Mouse (Mus musculus) MEL (cell line): ENCODE measurements around the gene Sh3yl1. TPM values are rescaled to one million over a fixed set of nuclear protein-coding genes. Genes with fewer than 3 reads are reported as not detected.

ENCODE experiments used
- DNase-seq: peaks from one replicate; pipeline ENCODE4 v3.0.0; 2011; ENCODE audit warnings: low read depth, low spot score
- H3K27ac ChIP-seq: 2 replicates; pipeline ENCODE4 v1.5.1; 2012; ENCODE audit warnings: low read depth, mild to moderate bottlenecking, control low read depth, low read length, moderate library complexity; ENCODE audit not compliant: control insufficient read depth
- H3K27me3 ChIP-seq, 2 experiments: fragments of 150-350 bp in 1 of 2; sonication (generic) in 1 of 2; 2 replicates each; pipeline ENCODE4 v1.6.1; 2012; ENCODE audit warnings: low read length in 2 of 2, mild to moderate bottlenecking in 2 of 2, improper control_type of control experiment in 1 of 2, moderate library complexity in 1 of 2; ENCODE audit not compliant: insufficient read depth in 2 of 2, control insufficient read depth in 1 of 2
- H3K36me3 ChIP-seq, 2 experiments: 2 replicates each; pipeline ENCODE4 v1.6.1; 2012 to 2014; ENCODE audit warnings: low read length in 2 of 2, improper control_type of control experiment in 1 of 2, inconsistent platforms in 1 of 2, mild to moderate bottlenecking in 1 of 2; ENCODE audit not compliant: insufficient read depth in 2 of 2, control insufficient read depth in 1 of 2
- H3K4me1 ChIP-seq, 2 experiments: fragments of 150-350 bp in 1 of 2; sonication (generic) in 1 of 2; 2 replicates each; pipeline ENCODE4 v1.6.1; 2012; ENCODE audit warnings: low read length in 2 of 2, improper control_type of control experiment in 1 of 2, mild to moderate bottlenecking in 1 of 2; ENCODE audit not compliant: insufficient read depth in 2 of 2, control insufficient read depth in 1 of 2
- H3K4me3 ChIP-seq, 2 experiments: fragments of 150-350 bp in 1 of 2; sonication (generic) in 1 of 2; 2 replicates each; pipeline ENCODE4 v1.5.1; 2012; ENCODE audit warnings: low read depth in 2 of 2, low read length in 2 of 2, mild to moderate bottlenecking in 2 of 2, moderate library complexity in 2 of 2, control low read depth in 1 of 2, improper control_type of control experiment in 1 of 2; ENCODE audit not compliant: control insufficient read depth in 1 of 2, insufficient read depth in 1 of 2
- H3K79me2 ChIP-seq: 2 replicates; pipeline ENCODE4 v1.6.1; 2012; ENCODE audit warnings: mild to moderate bottlenecking, low read length, moderate library complexity; ENCODE audit not compliant: control insufficient read depth, poor library complexity, insufficient read depth
- H3K9ac ChIP-seq: 2 replicates; pipeline ENCODE4 v1.6.1; 2012; ENCODE audit warnings: low read depth, mild to moderate bottlenecking, control low read depth, low read length, moderate library complexity; ENCODE audit not compliant: control insufficient read depth, poor library complexity, severe bottlenecking
- H3K9me3 ChIP-seq: fragments of 150-350 bp; sonication (generic); replicated peaks from 2 replicates; pipeline ENCODE4 v1.6.1; 2012; ENCODE audit warnings: mild to moderate bottlenecking, low read length, improper control_type of control experiment, moderate library complexity; ENCODE audit not compliant: insufficient read depth
- BHLHE40 ChIP-seq: IDR thresholded peaks from 2 replicates; pipeline ENCODE4 v1.6.1; 2012; ENCODE audit warnings: low read depth, mild to moderate bottlenecking, inconsistent platforms, low read length, improper control_type of control experiment, borderline replicate concordance
- CHD2 ChIP-seq: IDR thresholded peaks from 2 replicates; pipeline ENCODE4 v1.6.1; 2011; ENCODE audit warnings: low read length, improper control_type of control experiment
- CTCF ChIP-seq, 3 experiments: IDR thresholded peaks in 2 of 3; conservative IDR thresholded peaks in 1 of 3; 2 replicates each; pipeline ENCODE4 v1.5.1; 2011 to 2012; ENCODE audit warnings: low read length in 3 of 3, low read depth in 2 of 3, mild to moderate bottlenecking in 2 of 3, improper control_type of control experiment in 1 of 3, inconsistent platforms in 1 of 3, mixed read lengths in 1 of 3, moderate library complexity in 1 of 3; ENCODE audit not compliant: control insufficient read depth in 1 of 3, insufficient read depth in 1 of 3, poor library complexity in 1 of 3, severe bottlenecking in 1 of 3
- E2F4 ChIP-seq: IDR thresholded peaks from 2 replicates; pipeline ENCODE4 v1.6.1; 2011; ENCODE audit warnings: low read depth, low read length, improper control_type of control experiment, borderline replicate concordance
- EP300 ChIP-seq, 2 experiments: IDR thresholded peaks; 2 replicates each; pipeline ENCODE4 v1.6.1; 2011; ENCODE audit warnings: improper control_type of control experiment in 2 of 2, low read length in 2 of 2, low read depth in 1 of 2, mild to moderate bottlenecking in 1 of 2
- ETS1 ChIP-seq: IDR thresholded peaks from 2 replicates; pipeline ENCODE4 v1.6.1; 2012; ENCODE audit warnings: low read depth, mild to moderate bottlenecking, inconsistent platforms, low read length, improper control_type of control experiment, moderate library complexity
- GABPA ChIP-seq: IDR thresholded peaks from 2 replicates; pipeline ENCODE4 v1.6.1; 2012; ENCODE audit warnings: low read depth, mild to moderate bottlenecking, inconsistent platforms, low read length, improper control_type of control experiment, moderate library complexity
- GATA1 ChIP-seq: IDR thresholded peaks from 2 replicates; pipeline ENCODE4 v1.6.1; 2011; ENCODE audit warnings: low read depth, low read length, improper control_type of control experiment
- HCFC1 ChIP-seq: IDR thresholded peaks from 2 replicates; pipeline ENCODE4 v1.6.1; 2012; ENCODE audit warnings: low read depth, mild to moderate bottlenecking, inconsistent platforms, low read length, improper control_type of control experiment, moderate library complexity
- JUND ChIP-seq: IDR thresholded peaks from 2 replicates; pipeline ENCODE4 v1.6.1; 2011; ENCODE audit warnings: low read depth, mild to moderate bottlenecking, improper control_type of control experiment, low read length
- MAFK ChIP-seq: IDR thresholded peaks from 2 replicates; pipeline ENCODE4 v1.6.1; 2011; ENCODE audit warnings: low read depth, mild to moderate bottlenecking, low read length, improper control_type of control experiment, borderline replicate concordance
- MAX ChIP-seq: IDR thresholded peaks from 2 replicates; pipeline ENCODE4 v1.6.1; 2011; ENCODE audit warnings: low read length, improper control_type of control experiment
- MEF2A ChIP-seq: IDR thresholded peaks from 2 replicates; pipeline ENCODE4 v1.6.1; 2014; ENCODE audit warnings: low read depth, mild to moderate bottlenecking, inconsistent platforms, low read length, improper control_type of control experiment; ENCODE audit not compliant: poor library complexity, insufficient replicate concordance, severe bottlenecking; ENCODE audit errors: extremely low read depth
- MYB ChIP-seq: IDR thresholded peaks from 2 replicates; pipeline ENCODE4 v1.6.1; 2011; ENCODE audit warnings: mild to moderate bottlenecking, low read depth, low read length, improper control_type of control experiment
- NELFE ChIP-seq: IDR thresholded peaks from 2 replicates; pipeline ENCODE4 v1.6.1; 2011; ENCODE audit warnings: low read depth, low read length, improper control_type of control experiment
- POLR2AphosphoS5 ChIP-seq: IDR thresholded peaks from 2 replicates; pipeline ENCODE4 v1.6.1; 2012; ENCODE audit warnings: low read depth, borderline replicate concordance, mild to moderate bottlenecking, inconsistent platforms, low read length, moderate library complexity, mixed read lengths
- RCOR1 ChIP-seq: IDR thresholded peaks from 2 replicates; pipeline ENCODE4 v1.6.1; 2012; ENCODE audit warnings: low read depth, mild to moderate bottlenecking, inconsistent platforms, low read length, improper control_type of control experiment
- SIN3A ChIP-seq: IDR thresholded peaks from 2 replicates; pipeline ENCODE4 v1.6.1; 2012; ENCODE audit warnings: low read length, improper control_type of control experiment, inconsistent platforms
- SMC3 ChIP-seq: IDR thresholded peaks from 2 replicates; pipeline ENCODE4 v1.6.1; 2011; ENCODE audit warnings: low read depth, low read length, improper control_type of control experiment
- TBP ChIP-seq: IDR thresholded peaks from 2 replicates; pipeline ENCODE4 v1.8.0; 2011; ENCODE audit warnings: low read depth, low read length, improper control_type of control experiment
- TCF12 ChIP-seq: IDR thresholded peaks from 2 replicates; pipeline ENCODE4 v1.6.1; 2014; ENCODE audit warnings: low read depth, mild to moderate bottlenecking, inconsistent platforms, low read length, improper control_type of control experiment, moderate library complexity
- USF2 ChIP-seq, 2 experiments: IDR thresholded peaks; 2 replicates each; pipeline ENCODE4 v1.6.1; 2011 to 2012; ENCODE audit warnings: improper control_type of control experiment in 2 of 2, low read length in 2 of 2, borderline replicate concordance in 1 of 2, inconsistent platforms in 1 of 2, low read depth in 1 of 2, mild to moderate bottlenecking in 1 of 2; ENCODE audit not compliant: insufficient read depth in 1 of 2
- ZKSCAN1 ChIP-seq: IDR thresholded peaks from 2 replicates; pipeline ENCODE4 v1.6.1; 2012; ENCODE audit warnings: low read depth, mild to moderate bottlenecking, inconsistent platforms, low read length, improper control_type of control experiment, moderate library complexity
- ZMIZ1 ChIP-seq: IDR thresholded peaks from 2 replicates; pipeline ENCODE4 v1.6.1; 2012; ENCODE audit warnings: low read depth, mild to moderate bottlenecking, inconsistent platforms, low read length, improper control_type of control experiment, moderate library complexity
- ZNF384 ChIP-seq: IDR thresholded peaks from 2 replicates; pipeline ENCODE4 v1.6.1; 2012; ENCODE audit warnings: low read depth, mild to moderate bottlenecking, inconsistent platforms, low read length, improper control_type of control experiment
- polyA plus RNA-seq, 2 experiments: library from polyadenylated mRNA; stranded (reverse) in 1 of 2; unstranded in 1 of 2; fragments of >175 nt in 1 of 2; fragments of >200 nt in 1 of 2; gene quantifications; 2 replicates each; pipeline versions ENCODE4 v1.2.1 to v1.2.4; 2012; ENCODE audit warnings: low replicate concordance in 2 of 2, low read depth in 1 of 2; ENCODE audit not compliant: insufficient read length in 2 of 2, insufficient read depth in 1 of 2, missing spikeins in 1 of 2
- total RNA-seq: library from RNA; depleted of rRNA; stranded (reverse); fragments of 300-350 nt; gene quantifications from 2 replicates; pipeline ENCODE4 v1.2.3, GENCODE M21; 2012

The Sh3yl1 gene
- total and polyA plus RNA-seq, 3 experiments = 3.3 to 5.2 TPM; not detected in 1

GRCm38 (mm10) chr12:30883986-30884621 is 27.4 kb upstream of the Sh3yl1 start, which contains the start of gene Alkal2:
Gene Alkal2 (plus strand): TSS chr12:30884322.
- H3K27me3 ChIP-seq = peaks cover 2 to 6% of the 10 kb centered on the region in 2 experiments; a peak in 3 of 4 replicates
- no peak within 1 kb of the TSS for H3K9ac ChIP-seq

DNA sequence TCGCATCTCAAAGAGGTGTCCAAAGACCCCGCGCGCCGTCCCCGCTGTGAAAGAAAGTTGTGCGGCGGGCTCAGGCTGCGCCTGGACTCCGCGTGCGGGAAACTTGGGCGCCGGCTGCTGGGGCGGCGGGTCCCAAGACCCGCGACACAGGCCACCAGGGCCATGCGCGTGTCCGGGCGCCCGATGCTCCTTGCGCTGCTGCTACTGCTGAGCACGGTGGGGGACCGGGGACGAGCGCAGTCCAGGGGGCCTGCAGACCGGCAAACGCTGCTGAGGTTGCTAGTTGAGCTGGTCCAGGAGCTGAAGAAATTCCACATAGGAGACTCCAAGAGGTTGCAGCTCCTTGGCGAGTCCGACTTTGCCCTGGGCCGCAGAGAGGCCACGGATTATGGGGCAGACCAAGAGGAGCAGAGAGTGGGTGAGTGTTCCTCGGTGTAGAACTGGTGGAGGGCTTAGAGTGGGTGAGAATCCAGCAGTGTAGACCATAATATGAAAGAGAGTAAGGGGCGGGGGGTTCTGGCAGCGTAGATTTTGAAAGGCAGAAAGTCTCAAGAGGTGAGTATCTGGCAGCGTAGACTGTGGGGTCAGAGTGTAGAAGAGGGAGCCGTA is 26.7 kb upstream of the Sh3yl1 start:
- no peaks in the 10 kb centered on the region for H3K9me3 ChIP-seq
- H3K9ac ChIP-seq = no peak overlapping the region
- peaks cover 2 to 6% of the 10 kb centered on the region in 2 experiments; a peak in 3 of 4 replicates for H3K27me3 ChIP-seq
- H3K79me2 ChIP-seq = no peaks in the 10 kb centered on the region
- TF ChIP-seq BHLHE40 (no peak), SMC3 (no peak), NELFE (no peak), JUND (no peak), TCF12 (no peak), SIN3A (no peak), ETS1 (no peak), RCOR1 (no peak), EP300 (IDR thresholded peaks at IDR 0.05; ENCODE audit: low read depth in 1 of 2, low read length in 2 of 2) (no peak), CHD2 (no peak), HCFC1 (no peak), MAFK (no peak), MAX (no peak), MYB (no peak), USF2 (IDR thresholded peaks at IDR 0.05; ENCODE audit: borderline replicate concordance in 1 of 2, insufficient read depth in 1 of 2, low read depth in 1 of 2, low read length in 2 of 2) (no peak), ZNF384 (no peak), MEF2A (no peak), CTCF (IDR thresholded peaks at IDR 0.05 in 2 of 3, conservative IDR thresholded peaks at IDR 0.05 in 1 of 3; ENCODE audit: control insufficient read depth in 1 of 3, insufficient read depth in 1 of 3, low read depth in 2 of 3, low read length in 3 of 3, poor library complexity in 1 of 3, severe bottlenecking in 1 of 3) (no peak)
- TF ChIP-seq, all 39 proteins: peak for 0
- Histone ChIP-seq H3K4me1 (no peaks in the 10 kb centered on the region), H3K27ac (no peak overlapping the region), H3K4me3 (no peak overlapping the region), H3K36me3 (no peaks in the 10 kb centered on the region)
- DNase-seq = no peak

More at GRCm38 (mm10) chr12:30883986-30884621, 27.4 kb upstream of the Sh3yl1 start, which contains the start of gene Alkal2:
- TF ChIP-seq CHD2 (no peak), POLR2AphosphoS5 (no peak), ZKSCAN1 (no peak), E2F4 (no peak), MAX (no peak), ZMIZ1 (no peak), ZNF384 (no peak), RCOR1 (no peak), NELFE (no peak), JUND (no peak), ETS1 (no peak), GABPA (no peak), TBP (no peak), GATA1 (no peak)
- no peaks in the 10 kb centered on the region for H3K4me1 ChIP-seq
- no peak for DNase-seq
- no peaks in the 10 kb centered on the region for H3K36me3 ChIP-seq
- H3K27ac ChIP-seq = no peak within 1 kb of the TSS
- no peak within 1 kb of the TSS for H3K4me3 ChIP-seq
- no peaks in the 10 kb centered on the region for H3K9me3 ChIP-seq
- no peaks in the 10 kb centered on the region for H3K79me2 ChIP-seq
